Mouse (Mus musculus) urinary bladder, postnatal 14 days (tissue): Measurements from ENCODE around the gene Pycr2.
"Not testable (repeated sequence)": the region's sequence is repeated elsewhere in the genome, so short reads cannot be mapped to it uniquely, and the experiment has no call there.

Experiments
- DNase-seq: peaks from one replicate; pipeline ENCODE4 v3.0.0; 2021; ENCODE audit warnings: low spot score

Pycr2 gene

DNA sequence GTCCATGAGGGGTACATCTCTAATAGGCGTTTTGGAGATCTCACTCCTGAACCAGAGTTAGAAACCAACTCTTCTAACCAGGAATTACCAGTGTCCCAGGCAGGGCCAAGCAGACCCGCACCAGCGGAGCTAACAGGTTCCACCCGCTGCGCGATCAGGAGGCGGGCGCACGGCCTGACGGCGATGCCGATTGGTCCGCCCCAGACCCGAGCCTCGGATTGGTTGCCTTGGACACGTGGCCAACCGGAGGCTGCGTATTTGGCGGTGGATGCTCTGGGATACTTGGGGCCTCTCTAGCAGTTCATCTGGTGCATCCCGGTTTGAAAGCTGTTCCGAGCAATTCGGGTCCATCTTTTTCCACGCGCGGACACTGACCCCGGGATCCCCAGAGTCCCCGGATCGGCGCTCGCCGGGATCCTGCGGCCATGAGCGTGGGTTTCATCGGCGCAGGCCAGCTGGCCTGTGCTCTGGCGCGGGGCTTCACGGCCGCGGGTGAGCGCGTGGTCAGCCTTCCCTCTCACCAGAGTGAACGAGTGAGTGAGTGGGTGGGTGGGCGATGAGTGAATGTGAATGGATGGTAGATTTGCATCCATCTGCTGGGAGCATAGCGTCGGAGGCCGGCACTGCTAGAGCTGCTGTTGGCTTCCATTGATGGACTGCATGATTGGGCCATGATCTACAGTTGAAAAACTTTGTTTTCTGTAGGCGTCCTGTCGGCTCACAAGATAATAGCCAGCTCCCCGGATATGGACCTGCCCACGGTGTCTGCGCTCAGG is at the start of gene Pycr2:
Gene Pycr2, plus strand, starts transcription at position 255 of the 776 bp plus-strand sequence.
- DNase-seq: peak; percentile 94

DNA sequence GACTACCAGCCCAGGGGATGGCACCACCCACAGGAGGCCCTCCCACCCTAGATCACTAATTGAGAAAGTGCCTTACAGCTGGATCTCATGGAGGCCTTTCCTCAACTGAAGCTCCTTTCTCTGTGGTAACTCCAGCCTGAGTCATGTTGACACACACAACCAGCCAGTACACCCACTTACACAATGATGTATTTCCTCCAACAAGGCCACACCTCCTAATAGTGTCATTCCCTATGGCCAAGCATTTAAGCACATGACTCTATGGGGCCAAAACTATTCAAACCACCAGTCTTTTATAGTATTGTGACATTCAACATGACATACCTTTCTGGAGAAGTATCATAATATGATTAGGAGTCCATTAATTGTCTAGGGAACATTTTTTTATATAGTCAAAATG is 45.3 kb upstream of the Pycr2 start:
- no peak for DNase-seq

DNA sequence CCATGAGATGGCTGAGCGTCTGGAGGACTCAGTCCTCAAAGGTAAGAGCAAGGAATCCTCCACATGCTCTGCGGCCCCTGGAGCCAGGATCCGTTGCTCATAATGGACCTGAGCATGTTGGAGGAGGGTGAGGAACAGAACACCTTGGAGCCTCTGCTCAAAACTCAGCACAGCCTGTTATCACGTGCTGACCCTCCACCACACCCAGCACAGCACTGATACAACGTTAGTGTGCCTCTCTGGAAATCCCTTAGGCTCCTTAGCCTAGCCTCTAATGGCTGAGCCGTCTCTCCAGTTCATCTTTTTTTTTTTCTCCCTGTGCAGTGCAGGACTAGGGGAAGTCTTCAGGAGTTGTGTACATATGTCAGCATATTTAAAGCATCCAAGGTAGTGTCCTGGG is 44.1 kb upstream of the Pycr2 start:
- no peak for DNase-seq

DNA sequence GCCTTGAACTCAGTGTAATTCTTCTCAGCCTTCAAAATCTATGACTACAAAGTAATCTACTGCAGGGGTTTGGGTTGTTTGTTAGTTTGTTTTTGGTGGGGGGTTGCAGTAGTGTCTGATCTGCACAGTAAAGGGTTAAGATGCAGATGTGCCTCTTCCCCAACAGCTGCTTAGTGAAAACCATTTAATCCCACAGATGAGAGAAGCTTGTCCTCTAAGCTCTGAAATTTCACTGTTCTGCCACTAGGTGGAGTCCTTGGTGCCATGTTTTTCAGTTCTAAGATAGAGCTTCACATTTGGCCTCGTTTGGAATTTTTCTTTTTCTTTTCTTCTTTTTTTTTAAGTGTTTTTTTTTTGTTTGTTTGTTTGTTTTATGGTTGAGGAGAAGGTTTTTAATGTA is 40.5 kb upstream of the Pycr2 start:
- no peak for DNase-seq

DNA sequence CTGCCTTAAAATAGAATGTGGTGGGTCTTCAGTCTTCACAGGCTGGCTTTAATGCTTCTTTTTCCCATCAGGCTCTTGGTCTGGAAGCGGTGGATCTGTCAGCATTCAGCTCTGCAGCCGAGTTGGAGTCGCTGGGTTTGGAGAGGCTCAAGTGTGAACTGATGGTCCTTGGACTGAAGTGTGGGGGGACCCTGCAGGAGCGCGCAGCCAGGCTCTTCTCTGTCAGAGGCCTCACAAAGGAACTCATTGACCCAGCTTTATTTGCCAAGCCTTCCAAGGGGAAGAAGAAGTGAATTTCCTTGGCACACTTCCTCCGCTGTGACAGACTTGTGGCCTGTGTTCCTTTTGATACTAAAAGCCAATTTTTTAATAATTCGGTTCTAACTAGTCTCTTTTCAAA is 38.1 kb upstream of the Pycr2 start:
- no peak for DNase-seq

DNA sequence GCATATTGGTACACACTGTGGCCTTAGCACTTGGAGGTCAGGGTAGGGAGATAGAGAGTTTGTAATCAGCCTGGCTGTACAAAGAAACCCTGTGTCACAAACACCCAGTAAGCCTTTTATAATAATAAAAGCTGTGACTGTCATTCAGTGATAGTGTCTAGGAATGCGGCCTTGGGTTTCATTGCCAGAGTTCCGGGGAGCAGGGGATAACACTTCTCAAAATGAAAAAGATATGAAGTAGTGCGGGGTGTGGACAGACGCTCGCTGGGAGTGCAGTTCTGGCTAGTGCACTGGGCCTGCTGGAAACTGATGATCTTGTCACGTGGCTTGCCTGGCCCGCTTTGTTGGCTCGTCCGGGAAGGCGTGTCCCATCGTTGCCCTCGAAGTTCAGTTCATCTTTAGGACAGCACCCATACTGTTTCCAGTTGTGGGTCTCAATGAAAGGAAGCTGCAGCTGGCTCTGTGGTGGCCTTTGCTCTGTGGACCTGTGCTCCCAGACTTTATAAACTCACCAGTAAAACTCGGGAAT is 33.9 kb upstream of the Pycr2 start:
- DNase-seq: peak; percentile 20

DNA sequence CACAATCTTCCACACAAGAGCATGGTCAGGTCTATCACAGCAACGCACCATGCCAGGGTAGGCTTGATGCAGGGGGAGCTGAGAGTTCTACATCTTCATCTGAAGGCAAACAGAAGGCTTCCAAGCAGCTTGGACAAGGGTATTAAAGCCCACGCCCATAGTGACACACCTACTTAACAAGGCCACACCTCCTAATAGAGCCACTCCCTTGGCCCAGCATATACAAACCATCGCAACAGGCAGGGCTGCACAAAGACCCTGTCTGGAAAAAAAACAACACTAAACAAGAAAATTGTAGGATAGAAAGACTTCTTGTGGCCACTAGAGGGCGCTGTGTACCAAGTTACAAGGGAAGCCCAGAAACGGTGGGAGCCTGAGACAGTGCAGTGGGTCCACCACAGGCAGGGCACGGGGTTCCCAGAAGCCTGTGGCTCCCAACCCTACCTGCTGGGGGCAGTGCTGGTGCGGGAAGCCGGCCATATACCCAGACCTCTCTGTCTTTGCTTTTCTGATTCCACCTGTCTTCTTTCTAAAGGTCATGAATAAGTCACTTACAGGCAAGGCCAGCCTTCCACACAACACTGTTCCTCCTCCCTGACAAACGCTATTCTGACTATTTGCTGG is 30.1 kb upstream of the Pycr2 start:
- peak; percentile 39 for DNase-seq

DNA sequence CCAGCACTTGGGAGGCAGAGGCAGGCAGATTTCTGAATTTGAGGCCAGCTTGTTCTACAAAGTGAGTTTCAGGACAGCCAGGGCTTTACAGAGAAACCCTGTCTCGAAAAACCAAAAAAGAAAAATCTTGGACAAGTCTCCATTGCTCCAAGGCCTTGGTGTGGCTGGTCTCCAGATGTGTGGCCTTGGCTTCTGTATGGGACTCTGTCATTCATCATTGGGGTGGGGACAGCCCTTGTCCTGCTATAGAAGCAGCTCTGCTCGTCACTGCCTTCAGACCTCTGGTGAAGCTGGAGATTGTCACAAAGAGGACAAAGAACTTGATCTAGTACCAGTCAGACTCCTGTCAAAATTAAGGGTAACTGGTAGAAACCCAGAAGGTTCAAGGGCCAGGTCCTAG is 29.5 kb upstream of the Pycr2 start:
- DNase-seq: no peak

DNA sequence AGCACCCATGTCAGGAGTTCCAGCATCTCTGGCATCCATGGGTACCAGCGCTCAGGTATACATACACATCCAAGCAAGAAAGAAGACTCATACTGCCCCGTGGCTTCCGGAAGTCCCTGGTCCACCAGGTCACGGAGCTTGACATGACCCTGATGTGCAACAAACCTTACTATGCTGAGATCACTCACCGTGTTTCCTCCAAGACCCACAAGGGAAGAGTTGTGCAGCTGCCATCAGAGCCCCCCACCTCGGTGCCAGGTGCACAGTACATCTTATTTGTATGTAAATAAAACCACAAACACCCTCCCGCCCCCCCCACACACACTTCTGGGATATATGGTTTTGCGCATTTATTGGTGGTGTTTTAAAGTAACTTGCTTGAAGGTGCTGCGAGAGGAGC is 29.0 kb upstream of the Pycr2 start:
- no peak for DNase-seq

DNA sequence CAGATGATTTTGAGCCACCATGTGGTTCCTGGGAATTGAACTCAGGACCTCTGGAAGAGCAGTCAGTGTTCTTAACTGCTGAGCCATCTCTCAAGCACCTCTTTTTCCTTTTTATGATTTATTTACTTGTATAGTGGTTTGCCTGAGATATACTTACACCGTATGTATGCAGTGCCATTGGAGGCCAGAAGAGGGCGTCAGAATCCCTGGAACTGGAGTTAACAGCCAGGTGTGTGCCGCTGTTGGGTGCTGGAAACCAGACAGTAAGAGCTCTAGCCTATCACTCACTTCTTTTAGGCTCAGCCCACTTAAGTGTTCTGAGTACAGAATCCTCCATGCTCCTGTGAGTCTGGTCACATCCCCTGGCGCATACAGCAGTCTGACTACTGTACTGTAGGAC is 26.6 kb upstream of the Pycr2 start:
- no peak for DNase-seq

DNA sequence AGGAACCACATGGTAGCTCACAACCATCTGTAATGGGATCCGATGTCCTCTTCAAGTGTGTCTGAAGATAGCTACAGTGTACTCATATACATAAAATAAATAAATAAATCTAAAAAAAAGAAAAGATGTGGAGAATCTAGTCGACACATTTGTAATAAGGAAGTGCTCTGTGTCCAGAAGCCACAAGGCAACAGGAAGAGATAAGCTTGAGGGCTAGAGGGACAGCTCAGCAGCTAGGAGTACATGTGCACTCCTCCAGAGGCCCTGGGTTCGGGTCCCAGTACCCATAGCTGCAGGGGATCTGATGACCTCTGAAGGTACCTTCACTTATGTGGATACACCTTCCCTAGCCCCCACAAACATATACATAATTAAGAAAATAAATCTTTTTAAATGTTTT is 22.3 kb upstream of the Pycr2 start:
- no peak for DNase-seq

DNA sequence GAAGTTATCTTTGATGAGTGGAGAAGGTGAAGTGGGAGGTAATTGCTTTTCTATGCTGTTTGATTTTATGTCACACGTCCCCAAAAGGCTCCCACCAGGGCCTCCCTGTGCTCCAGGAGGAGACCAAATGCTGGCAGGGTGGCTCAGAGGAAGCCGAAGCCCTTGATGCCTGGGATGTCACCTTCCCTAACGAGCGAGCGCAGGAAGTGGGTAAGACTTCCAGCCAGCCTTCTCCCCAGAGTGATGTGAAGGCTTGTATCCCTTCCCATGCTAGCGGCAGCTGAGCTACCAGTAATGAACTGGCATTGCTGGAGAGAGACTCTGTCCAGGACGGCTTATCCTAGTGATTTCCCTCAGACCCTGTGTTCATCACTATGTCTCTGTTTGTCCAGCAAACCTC is 20.4 kb upstream of the Pycr2 start:
- no peak for DNase-seq

DNA sequence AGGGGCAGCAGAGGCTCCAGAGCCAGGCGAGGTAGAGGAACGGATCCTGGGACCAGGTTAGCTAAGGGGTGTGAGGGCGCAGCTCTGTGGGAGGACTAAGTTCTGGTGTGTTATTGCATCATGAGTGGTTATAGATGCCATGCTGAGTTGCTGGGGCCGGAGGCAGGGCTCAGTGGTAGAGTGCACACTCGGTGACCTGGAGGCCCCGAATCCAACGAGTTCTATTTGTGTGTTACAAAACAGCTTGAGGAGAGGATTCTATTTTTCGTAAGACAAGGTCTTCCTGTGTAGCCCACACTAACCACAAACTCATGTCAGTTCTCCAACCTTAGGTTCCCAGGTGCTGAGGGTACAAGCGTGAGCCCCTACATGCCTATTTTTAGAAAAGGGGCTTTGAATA is 19.6 kb upstream of the Pycr2 start:
- DNase-seq: no peak

DNA sequence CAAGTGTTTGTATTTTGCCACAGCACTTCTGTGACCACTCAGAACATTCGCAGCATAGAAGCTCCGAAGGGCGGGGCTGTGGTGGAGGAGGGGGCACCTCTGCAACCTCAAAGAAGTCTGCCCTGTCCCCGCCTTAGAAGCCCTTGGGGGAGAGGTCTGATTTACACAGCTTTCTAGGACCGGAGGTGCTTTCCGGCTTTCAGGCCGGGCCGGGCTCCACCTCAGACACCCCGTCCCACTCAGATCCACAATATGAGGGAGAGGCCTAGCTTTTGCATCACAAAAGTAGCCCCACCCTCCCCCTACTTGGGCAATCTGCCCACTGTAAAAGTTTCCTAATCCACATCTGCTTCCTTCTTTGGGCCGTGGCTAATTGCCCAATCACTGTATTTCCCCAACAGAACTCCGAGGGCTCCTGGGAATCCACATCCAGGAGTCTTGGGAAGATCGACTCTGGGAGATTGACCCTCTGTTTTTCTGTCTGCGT is 15.5 kb upstream of the Pycr2 start:
- DNase-seq: peak; percentile 90

DNA sequence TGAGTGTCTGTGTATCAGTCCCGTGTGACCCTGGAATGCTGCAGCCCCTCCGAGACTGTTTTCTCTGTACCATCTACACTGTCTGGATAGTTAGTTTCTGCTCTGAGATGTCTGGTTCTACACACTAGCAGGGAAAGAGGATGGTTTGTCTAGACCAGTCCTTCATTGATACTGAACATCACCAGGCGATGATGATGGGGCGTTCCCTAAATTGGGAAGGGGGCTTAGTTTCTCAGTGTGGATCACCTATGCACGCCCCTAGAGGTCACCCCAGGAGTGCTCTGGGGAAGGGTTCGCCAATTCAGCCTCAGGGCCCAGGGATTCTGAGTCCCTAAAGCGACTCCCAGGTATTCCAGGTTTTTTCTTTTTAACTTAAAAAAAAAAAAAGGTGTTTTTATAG is 14.9 kb upstream of the Pycr2 start:
- DNase-seq: no peak

DNA sequence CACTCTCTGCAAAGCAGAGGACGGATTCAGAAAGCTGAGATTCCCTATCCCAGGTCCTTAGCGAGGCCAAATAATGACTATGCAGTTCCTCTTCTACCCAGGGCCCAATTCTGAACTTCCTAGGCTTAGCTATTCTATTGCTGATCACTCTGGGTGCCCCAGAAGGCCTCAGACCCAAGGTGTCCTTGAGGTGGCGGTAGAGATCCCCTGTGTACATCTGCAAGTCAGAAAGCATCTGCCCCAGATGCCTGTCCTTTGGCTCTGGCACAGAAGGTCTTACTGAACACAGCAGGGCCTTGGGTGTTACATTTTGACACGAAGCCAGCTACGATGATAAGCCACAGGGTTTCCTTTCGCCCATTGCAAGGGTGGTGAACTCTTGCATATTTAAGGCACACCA is 14.3 kb upstream of the Pycr2 start:
- DNase-seq: no peak

DNA sequence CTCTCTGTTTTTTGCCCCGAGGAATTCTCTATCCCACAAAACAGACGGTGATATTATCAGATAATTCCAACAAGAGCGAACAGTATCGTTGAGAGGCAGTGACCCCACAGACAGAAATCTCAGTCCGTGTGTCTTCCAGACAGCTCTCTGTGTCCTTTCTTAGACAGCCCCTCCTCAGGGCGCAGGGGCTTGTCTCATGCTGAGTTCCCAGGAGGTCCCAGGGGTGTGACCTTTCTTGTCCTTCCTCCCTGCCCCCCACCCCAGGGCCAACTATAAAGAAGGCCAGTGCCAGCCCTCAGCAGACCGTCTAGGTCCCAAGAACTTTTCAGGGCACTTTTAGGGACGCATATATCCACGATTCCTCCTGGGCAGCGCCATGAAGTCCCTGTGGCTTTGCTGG is 11.3 kb upstream of the Pycr2 start, which contains the start of gene Lefty2:
Gene Lefty2, plus strand, starts transcription at position 301 of the 400 bp plus-strand sequence.
- DNase-seq: no peak

DNA sequence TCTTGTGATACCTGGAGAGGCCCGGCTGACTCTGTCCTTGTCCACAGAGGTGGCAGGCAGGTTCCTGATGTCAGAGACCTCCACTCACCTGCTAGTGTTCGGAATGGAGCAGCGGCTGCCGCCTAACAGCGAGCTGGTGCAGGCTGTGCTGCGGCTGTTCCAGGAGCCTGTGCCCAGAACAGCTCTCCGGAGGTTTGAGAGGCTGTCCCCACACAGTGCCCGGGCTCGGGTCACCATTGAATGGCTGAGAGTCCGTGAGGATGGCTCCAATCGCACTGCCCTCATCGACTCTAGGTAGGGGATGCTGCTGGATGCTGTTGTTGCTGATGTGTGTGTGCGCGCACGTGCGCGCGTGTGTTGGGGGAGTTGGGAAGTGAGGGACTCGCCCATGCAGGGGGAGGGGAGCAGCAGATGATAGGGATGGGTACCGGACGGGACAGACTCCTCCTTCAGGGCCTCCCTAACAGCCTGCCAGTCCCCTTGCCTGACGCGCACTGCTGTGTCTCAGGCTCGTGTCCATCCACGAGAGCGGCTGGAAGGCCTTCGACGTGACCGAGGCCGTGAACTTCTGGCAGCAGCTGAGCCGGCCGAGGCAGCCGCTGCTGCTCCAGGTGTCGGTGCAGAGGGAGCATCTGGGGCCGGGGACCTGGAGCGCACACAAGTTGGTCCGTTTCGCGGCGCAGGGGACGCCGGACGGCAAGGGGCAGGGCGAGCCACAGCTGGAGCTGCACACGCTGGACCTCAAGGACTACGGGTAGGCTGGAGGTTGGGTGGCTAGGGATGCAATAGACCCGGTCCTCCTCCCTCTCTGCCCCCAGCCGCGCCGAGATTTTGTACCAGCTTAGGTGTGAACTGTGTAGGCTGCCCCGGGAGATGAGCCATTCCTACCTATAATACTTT is 9.8 kb upstream of the Pycr2 start:
- DNase-seq: not testable (repeated sequence)

DNA sequence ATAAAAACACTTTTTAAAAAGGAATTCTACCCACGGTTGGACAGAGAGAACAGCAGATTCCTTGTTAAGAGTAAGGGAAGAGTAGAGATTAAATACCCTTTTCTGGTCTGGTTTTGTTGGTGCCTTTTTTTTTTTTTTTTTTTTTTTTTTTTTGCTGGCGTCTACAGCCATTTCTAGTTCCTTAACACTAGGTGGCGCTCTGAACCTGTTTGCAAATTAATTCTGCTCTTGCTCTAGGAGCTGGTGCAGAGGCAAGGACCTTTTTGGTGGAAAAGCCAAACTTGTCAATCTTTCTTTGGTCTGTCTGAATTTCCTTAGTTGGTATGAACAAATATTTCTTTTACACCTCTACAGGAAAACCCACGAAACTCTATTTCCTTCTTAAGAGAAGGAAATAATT is 3.0 kb upstream of the Pycr2 start:
- no peak for DNase-seq

DNA sequence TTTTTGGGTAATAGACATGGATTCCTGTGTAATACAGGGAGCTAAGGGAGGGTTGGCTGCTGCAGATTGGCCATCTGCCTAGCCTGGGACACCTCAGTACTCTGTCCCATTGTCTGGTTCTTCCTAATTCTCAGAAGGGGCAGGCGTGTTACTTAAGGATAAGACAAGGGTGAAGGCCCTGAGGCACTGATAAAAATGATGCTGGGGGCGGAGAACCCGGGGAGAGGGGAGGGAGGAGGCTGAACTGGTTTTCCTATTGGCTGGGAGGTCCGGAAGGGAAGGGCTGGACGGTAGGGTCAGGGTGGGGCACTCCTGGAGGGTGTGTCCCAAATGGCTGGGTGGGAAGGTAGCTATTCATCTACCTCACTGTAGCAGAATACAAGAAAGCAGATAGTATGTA is 1.2 kb upstream of the Pycr2 start:
- no peak for DNase-seq

DNA sequence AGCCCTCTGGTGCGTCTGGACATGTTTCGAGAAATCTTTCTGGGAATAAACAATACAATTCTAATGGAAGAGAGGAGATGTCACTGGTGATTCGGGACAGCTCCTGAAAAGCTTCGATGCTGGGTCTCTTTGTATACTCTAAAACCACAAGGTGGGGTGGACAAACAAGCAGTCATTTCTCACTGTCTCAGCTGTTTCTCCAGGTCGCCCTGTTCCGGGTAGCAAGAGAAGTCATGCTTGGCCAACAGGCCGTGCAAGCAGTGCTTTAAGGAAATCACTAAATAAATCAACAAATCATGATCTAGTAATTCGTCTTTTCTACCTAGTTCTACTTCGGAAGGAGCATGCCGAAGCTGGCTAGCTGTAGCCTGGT is 441 bp upstream of the Pycr2 start:
- DNase-seq: no peak

DNA sequence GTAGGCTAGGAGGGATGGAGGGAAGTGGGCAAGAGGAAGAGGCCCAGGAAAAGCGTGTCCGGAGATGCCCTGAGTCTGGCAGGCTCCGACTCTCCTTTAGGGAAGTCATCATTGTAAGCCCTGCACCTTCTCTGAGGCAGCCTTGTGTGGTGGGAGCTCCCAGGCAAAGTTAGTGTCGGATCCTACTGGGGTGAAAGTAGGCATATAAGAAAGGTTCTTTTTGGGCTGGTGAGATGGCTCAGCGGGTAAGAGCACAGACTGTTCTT is 655 bp downstream of the Pycr2 start:
- no peak for DNase-seq

DNA sequence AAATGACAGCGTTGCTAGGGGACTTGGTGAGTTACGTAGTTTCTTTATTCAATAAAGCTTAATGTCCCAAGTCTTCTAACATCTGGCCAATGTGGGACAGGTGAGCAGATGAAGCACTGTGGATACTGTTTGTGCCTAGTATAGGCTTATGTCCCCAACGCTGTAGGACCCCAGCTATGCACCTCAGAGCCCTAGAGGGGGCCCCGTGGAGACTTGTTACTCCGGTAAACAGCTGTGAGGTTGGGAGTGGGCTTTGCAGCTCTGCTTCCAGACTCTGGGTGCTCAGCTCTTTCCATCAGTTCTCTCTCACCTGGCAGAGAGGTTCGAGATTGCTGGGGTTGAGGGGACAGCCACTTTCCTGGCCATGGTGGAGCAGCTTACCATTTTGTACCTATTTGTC is 1.2 kb downstream of the Pycr2 start:
- DNase-seq: no peak
